Mouse (Mus musculus) hindbrain, postnatal 0 days (tissue): ENCODE results near the gene Styxl1. TPM values are rescaled to one million over a fixed set of nuclear protein-coding genes. Genes with fewer than 3 reads are reported as not detected.

ENCODE experiments used
- ATAC-seq: fragments of 200-750 bp; cut with Nextera tagmentation; 2 replicates; pipeline ENCODE4 v1.8.0; 2017; ENCODE audit warnings: mild to moderate bottlenecking, moderate TSS enrichment, moderate library complexity
- DNase-seq: peaks from one replicate; pipeline ENCODE4 v3.0.0-alpha.2; 2015; ENCODE audit warnings: low spot score
- H3K27ac ChIP-seq: fragments of 300-500 bp; sonication (generic); 2 replicates; pipeline ENCODE4 v1.5.1; 2014; ENCODE audit warnings: mild to moderate bottlenecking
- H3K27me3 ChIP-seq: fragments of 300-500 bp; sonication (generic); 2 replicates; pipeline ENCODE4 v1.6.1; 2014; ENCODE audit warnings: low read length, mixed read lengths; ENCODE audit not compliant: insufficient read depth
- H3K36me3 ChIP-seq: fragments of 300-500 bp; sonication (generic); 2 replicates; pipeline ENCODE4 v1.6.1; 2014; ENCODE audit warnings: low read length, mixed read lengths; ENCODE audit not compliant: insufficient read depth
- H3K4me1 ChIP-seq: fragments of 300-500 bp; sonication (generic); 2 replicates; pipeline ENCODE4 v1.6.1; 2014; ENCODE audit warnings: antibody characterized with exemption, low read length, mixed read lengths; ENCODE audit not compliant: insufficient read depth
- H3K4me2 ChIP-seq: fragments of 300-500 bp; sonication (generic); 2 replicates; pipeline ENCODE4 v1.6.1; 2014; ENCODE audit warnings: low read depth, mild to moderate bottlenecking, low read length, moderate library complexity, mixed read lengths
- H3K4me3 ChIP-seq: fragments of 300-500 bp; sonication (generic); 2 replicates; pipeline ENCODE4 v1.5.1; 2014; ENCODE audit warnings: low read length
- H3K9ac ChIP-seq: fragments of 300-500 bp; sonication (generic); replicated peaks from 2 replicates; pipeline ENCODE4 v1.6.1; 2014; ENCODE audit warnings: mild to moderate bottlenecking, low read length, moderate library complexity, mixed read lengths
- H3K9me3 ChIP-seq: fragments of 300-500 bp; sonication (generic); 2 replicates; pipeline ENCODE4 v1.6.1; 2016; ENCODE audit warnings: low read length, mixed read lengths
- CTCF ChIP-seq: IDR thresholded peaks from 2 replicates; pipeline ENCODE4 v1.5.1; 2016; ENCODE audit warnings: antibody characterized with exemption, control low read depth, low read depth
- WGBS: fragments of 180-500 bp; shearing (Covaris S2); extraction: QIAGEN DNeasy Blood & Tissue Kit; methylation state at CpG from one replicate; pipeline ENCODE4 v1.1.7; 2014; 5-methylcytosine and 5-hydroxymethylcytosine counted together
- polyA plus RNA-seq: library from polyadenylated mRNA; unstranded; fragments of >200 nt; fragmentation: Nextera tagmentation; extraction: Ambion mirVana; gene quantifications from 2 replicates; pipeline ENCODE4 v1.2.1, GENCODE M21; 2015
- total RNA-seq: library from RNA; depleted of rRNA; stranded (reverse); fragments of >200 nt; gene quantifications from 2 replicates; pipeline ENCODE4 v1.2.3, GENCODE M21; 2014

The Styxl1 gene
- total and polyA plus RNA-seq, 2 experiments from 2014 or later: 0.10 to 0.61 TPM

DNA sequence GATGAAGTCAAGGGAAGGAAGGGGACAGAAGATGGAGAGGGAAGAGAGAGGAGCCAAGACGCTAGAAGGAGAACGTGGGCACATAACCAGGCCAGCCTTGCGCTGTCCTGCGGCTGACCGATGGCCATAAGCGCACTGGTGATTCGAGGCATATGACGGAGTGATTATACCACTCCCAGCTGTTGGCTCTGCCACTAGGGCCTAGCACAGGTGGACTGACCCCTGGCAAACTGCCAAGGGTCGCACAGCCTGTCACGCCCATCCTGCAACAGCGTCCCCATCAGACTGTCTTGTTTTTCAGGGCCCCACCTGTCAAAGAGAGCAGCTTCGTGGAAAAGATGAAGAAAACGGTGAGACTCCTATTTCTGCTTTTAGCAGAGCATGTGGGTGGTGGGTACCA, 49.8 kb downstream of the Styxl1 start:
- whole genome bisulfite sequencing: 90% methylated on average over 13 of the region's 13 CpGs
- DNase-seq (no peak), ATAC-seq (no peak)
- H3K9me3 ChIP-seq: no peaks in the 10 kb centered on the region
- no peak overlapping the region for H3K27ac ChIP-seq
- peaks cover 38% of the 10 kb centered on the region for H3K36me3 ChIP-seq
- H3K9ac ChIP-seq: no peak overlapping the region
- H3K4me3 ChIP-seq: no peak overlapping the region
- peaks cover 23% of the 10 kb centered on the region for H3K4me1 ChIP-seq
- no peaks in the 10 kb centered on the region for H3K27me3 ChIP-seq
- no peak overlapping the region for H3K4me2 ChIP-seq
- TF ChIP-seq CTCF: no peak

DNA sequence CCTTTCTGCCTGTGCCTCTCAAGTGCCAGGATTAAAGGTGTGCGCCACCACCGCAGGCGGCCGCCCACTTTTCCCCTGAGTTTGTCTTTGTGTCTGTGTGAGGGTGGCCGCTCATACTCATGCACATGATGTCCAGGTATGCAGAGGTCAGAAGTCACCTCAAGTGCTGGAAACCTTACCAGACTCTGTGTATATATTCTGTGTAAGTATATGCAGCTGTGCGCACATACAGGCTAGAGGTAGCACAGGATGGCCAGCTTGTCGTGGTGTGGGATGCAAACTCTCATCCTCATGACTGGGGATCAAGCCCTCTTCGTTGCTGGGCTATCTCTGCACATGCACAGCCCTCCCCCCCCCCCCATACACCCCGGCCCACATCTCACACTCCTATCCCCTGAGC, 50.3 kb downstream of the Styxl1 start:
- Histone ChIP-seq H3K9ac (no peak overlapping the region), H3K4me1 (peaks cover 23% of the 10 kb centered on the region), H3K27me3 (no peaks in the 10 kb centered on the region), H3K27ac (no peak overlapping the region), H3K4me2 (no peak overlapping the region), H3K9me3 (no peaks in the 10 kb centered on the region), H3K36me3 (peaks cover 33% of the 10 kb centered on the region), H3K4me3 (no peak overlapping the region)
- TF ChIP-seq CTCF: no peak
- no peak for DNase-seq
- no peak for ATAC-seq
- WGBS: 92% methylated on average over 9 of the region's 9 CpGs

- H3K36me3 ChIP-seq: peaks cover 23% of the 10 kb centered on the region
- H3K4me1 ChIP-seq: peaks cover 23% of the 10 kb centered on the region
- WGBS: 60% methylated on average over 2 of the region's 2 CpGs
- no peak for TF ChIP-seq CTCF
- H3K9me3 ChIP-seq: no peaks in the 10 kb centered on the region
- no peak overlapping the region for H3K4me2 ChIP-seq
- no peak overlapping the region; the same call in 1 of the 2 replicates for H3K9ac ChIP-seq
- ATAC-seq (no peak), DNase-seq (no peak)
- no peak overlapping the region for H3K4me3 ChIP-seq
- no peaks in the 10 kb centered on the region for H3K27me3 ChIP-seq
- no peak overlapping the region for H3K27ac ChIP-seq
Measured at GRCm38 (mm10) chr5:135726641-135727346, 51.4 kb downstream of the Styxl1 start.

- WGBS: 33% methylated on average over 6 of the region's 6 CpGs
- no peak for TF ChIP-seq CTCF
- ATAC-seq (no peak), DNase-seq (no peak)
- Histone ChIP-seq H3K9ac (no peak overlapping the region; the same call in 1 of the 2 replicates), H3K9me3 (no peaks in the 10 kb centered on the region), H3K4me2 (peak overlapping the region; percentile 21; the same call in 1 of the 2 replicates), H3K27me3 (no peaks in the 10 kb centered on the region), H3K27ac (0 out of 2 replicates have a peak overlapping the region, but pooled peaks have one; percentile 36), H3K4me1 (peaks cover 23% of the 10 kb centered on the region), H3K4me3 (no peak overlapping the region), H3K36me3 (peaks cover 15% of the 10 kb centered on the region)
Measured at GRCm38 (mm10) chr5:135725991-135726390, 52.2 kb downstream of the Styxl1 start.

GRCm38 (mm10) chr5:135725391-135725841, 52.8 kb downstream of the Styxl1 start:
- peak overlapping the region; percentile 54; the same call in 1 of the 2 replicates for H3K27ac ChIP-seq
- TF ChIP-seq CTCF: no peak
- no peak overlapping the region for H3K4me3 ChIP-seq
- no peaks in the 10 kb centered on the region for H3K9me3 ChIP-seq
- peak; percentile 66 for DNase-seq
- H3K4me1 ChIP-seq: peaks cover 23% of the 10 kb centered on the region
- H3K4me2 ChIP-seq: peak overlapping the region; percentile 21
- H3K36me3 ChIP-seq: peaks cover 9% of the 10 kb centered on the region
- H3K27me3 ChIP-seq: no peaks in the 10 kb centered on the region
- peak; percentile 81 for ATAC-seq
- H3K9ac ChIP-seq: no peak overlapping the region; the same call in 1 of the 2 replicates
- WGBS: 4% methylated on average over 8 of the region's 8 CpGs

GRCm38 (mm10) chr5:135724536-135725322, 53.5 kb downstream of the Styxl1 start:
- no peaks in the 10 kb centered on the region for H3K9me3 ChIP-seq
- DNase-seq (peak; percentile 50), ATAC-seq (peak; percentile 61)
- 12% methylated on average over 9 of the region's 9 CpGs for whole genome bisulfite sequencing
- no peak for TF ChIP-seq CTCF
- H3K4me3 ChIP-seq: no peak overlapping the region
- H3K9ac ChIP-seq: no peak overlapping the region
- H3K4me2 ChIP-seq: peak overlapping the region; percentile 21
- H3K27me3 ChIP-seq: no peaks in the 10 kb centered on the region
- peaks cover 23% of the 10 kb centered on the region for H3K4me1 ChIP-seq
- H3K36me3 ChIP-seq: peaks cover 2% of the 10 kb centered on the region; the same call in 1 of the 2 replicates
- H3K27ac ChIP-seq: peak overlapping the region; percentile 54; the same call in 1 of the 2 replicates
